ENCODE assay signal across 10 mouse cellular contexts in the genomic region with DNA sequence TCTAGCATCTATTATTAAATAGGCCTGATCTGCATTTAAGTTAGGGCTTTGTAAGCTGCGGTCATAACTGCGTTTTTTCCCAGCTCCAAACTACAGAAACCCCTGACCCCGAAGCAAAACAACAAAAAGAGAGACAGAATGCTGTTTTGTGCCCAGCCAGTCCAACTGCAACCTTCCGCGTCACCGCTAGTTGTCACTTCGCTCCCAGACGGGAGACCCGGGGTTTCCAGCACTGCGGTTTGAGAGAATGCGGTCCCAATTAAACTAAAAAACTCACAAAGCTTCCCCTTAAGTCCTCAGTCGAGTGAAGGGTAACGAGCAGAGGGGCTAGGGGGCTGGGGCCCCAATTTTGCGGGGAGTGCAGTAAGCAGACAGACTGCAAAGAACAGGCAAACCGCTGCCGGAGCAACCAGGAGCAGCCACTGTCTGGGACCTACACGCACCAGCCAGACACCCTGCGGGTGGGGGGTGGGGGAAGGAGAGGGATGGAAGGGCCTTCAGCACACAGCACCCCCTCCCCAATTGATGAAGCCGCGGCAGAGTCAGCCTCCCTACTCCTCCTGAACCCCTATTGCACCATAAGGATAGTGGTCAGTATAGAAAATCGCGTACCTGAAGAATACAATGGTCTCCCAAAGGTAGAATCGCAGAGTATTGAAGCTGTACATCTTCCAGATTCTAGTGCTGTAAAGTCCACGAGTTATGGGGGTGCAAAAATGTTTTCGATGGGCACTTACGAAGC. TPM values are rescaled to one million over a fixed set of nuclear protein-coding genes. Genes with fewer than 3 reads are reported as not detected.
A peak's percentile ranks its signal among the peaks of the same experiment; 100 is the strongest.
DNase-seq lines count a peak whose midpoint lies in the region; ATAC-seq and TF ChIP-seq lines count a peak whose summit lies in the region.
"Had no signal": no experiment of that assay in that cellular context is flagged by ENCODE, and none has a peak within 500 bp of the region (broad histone marks: within the 10 kb centered on the region; RNA-seq: fewer than 3 reads in every experiment).

No protein-coding gene starts in this region.

- peaks cover 53% of the 10 kb centered on the region for H3K4me1 ChIP-seq in hindbrain, embryonic 13.5 days (replicated peaks)
- H3K4me1 ChIP-seq in midbrain, embryonic 12.5 days = peaks cover 6% of the 10 kb centered on the region; the same call in 1 of the 2 replicates

- peak overlapping the region; percentile 67 for H3K4me3 ChIP-seq in hindbrain, embryonic 13.5 days
- H3K4me3 ChIP-seq in midbrain, embryonic 12.5 days = peak overlapping the region; percentile 42

- 2% methylated on average over 26 of the region's 26 CpGs for WGBS in hindbrain, embryonic 13.5 days
- WGBS in midbrain, embryonic 12.5 days = 4% methylated on average over 26 of the region's 26 CpGs

- no peaks in the 10 kb centered on the region for H3K9me3 ChIP-seq in hindbrain, embryonic 13.5 days
- no peaks in the 10 kb centered on the region for H3K9me3 ChIP-seq in midbrain, embryonic 12.5 days

- TF ChIP-seq POLR2A in brain, embryonic 14.5 days (IDR thresholded peaks at IDR 0.05; ENCODE audit: borderline replicate concordance, extremely low read depth, insufficient read depth, insufficient read length, poor library complexity, severe bottlenecking) = no peak

- H3K27ac ChIP-seq in hindbrain, embryonic 13.5 days = peak overlapping the region; percentile 93
- H3K27ac ChIP-seq in midbrain, embryonic 12.5 days (replicated peaks) = no peak overlapping the region

- TF ChIP-seq CTCF in brain, embryonic 14.5 days (IDR thresholded peaks at IDR 0.05; ENCODE audit: borderline replicate concordance, extremely low read depth, insufficient read depth, insufficient read length) = peak; percentile 77

- peak overlapping the region; percentile 68 for H3K4me2 ChIP-seq in hindbrain, embryonic 13.5 days
- peak overlapping the region; percentile 61 for H3K4me2 ChIP-seq in midbrain, embryonic 12.5 days (replicated peaks)

- peak; percentile 70 for DNase-seq in brain, embryonic 14.5 days (ENCODE audit: low read depth)
- DNase-seq in lung, postnatal 4 days = no peak
- no peak for DNase-seq in adrenal gland, adult 18-20 months (ENCODE audit: low spot score in 2 of 2)
- no peak for DNase-seq in spleen, adult 12 weeks (ENCODE audit: low spot score)

- peak overlapping the region; percentile 89 for H3K9ac ChIP-seq in hindbrain, embryonic 13.5 days
- peak overlapping the region; percentile 16; the same call in 1 of the 2 replicates for H3K9ac ChIP-seq in midbrain, embryonic 12.5 days (replicated peaks)

- no peaks in the 10 kb centered on the region for H3K36me3 ChIP-seq in hindbrain, embryonic 13.5 days
- H3K36me3 ChIP-seq in midbrain, embryonic 12.5 days = no peaks in the 10 kb centered on the region

- peak; percentile 21; the same call in 1 of the 2 replicates for ATAC-seq in common myeloid progenitor, adult 5-6 weeks (replicated peaks; ENCODE audit: low read depth, poor library complexity, severe bottlenecking)
- ATAC-seq in hindbrain, embryonic 13.5 days (ENCODE audit: low FRiP score) = peak; percentile 79
- peak; percentile 68 for ATAC-seq in midbrain, embryonic 12.5 days (ENCODE audit: low FRiP score, low read depth)
- no peak for ATAC-seq in erythroblast, adult 5-6 weeks (replicated peaks; ENCODE audit: low FRiP score, poor library complexity, severe bottlenecking)

- no peaks in the 10 kb centered on the region for H3K27me3 ChIP-seq in hindbrain, embryonic 13.5 days
- H3K27me3 ChIP-seq in midbrain, embryonic 12.5 days = peaks cover 73% of the 10 kb centered on the region

RNA-seq across cellular contexts. Expression of gene Glra1, which starts 0.8 kb away (rescaled TPM):
- 0.34 and 1.3 TPM in 2 replicates for polyA plus RNA-seq in brain, embryonic 14.5 days (2012; rRNA removed)
- not detected in 2 replicates for total RNA-seq in common myeloid progenitor, adult 5-6 weeks (2017)
- polyA plus RNA-seq in hindbrain, embryonic 13.5 days (2015; fragmentation: Nextera tagmentation; extraction: Ambion mirVana) = 2.1 and 2.7 TPM in 2 replicates
- not detected in 2 replicates for polyA plus RNA-seq in midbrain, embryonic 12.5 days (2016; fragmentation: Nextera tagmentation; extraction: Ambion mirVana)
- total RNA-seq in erythroblast, adult 5-6 weeks (2015; ENCODE audit: low replicate concordance) = not detected in 2 replicates
- not detected in 2 replicates for total RNA-seq in erythroblast, adult 5-6 weeks (2017; ENCODE audit: low replicate concordance)
- not detected for total RNA-seq in adrenal gland, adult 18-20 months (2021)
- total RNA-seq: hematopoietic stem cell, adult 5-6 weeks; neutrophil, adult 5-6 weeks had no signal
